Mouse (Mus musculus): ENCODE data around the gene Clasp2. TPM values are rescaled to one million over a fixed set of nuclear protein-coding genes. Genes with fewer than 3 reads are reported as not detected.
"Not testable (repeated sequence)": the region's sequence is repeated elsewhere in the genome, so short reads cannot be mapped to it uniquely, and the experiment has no call there.

The Clasp2 gene
- polyA plus RNA-seq, 1 experiment from 2014 or later: 23.1 TPM

- Histone ChIP-seq H3K9ac (no peak overlapping the region), H3K4me2 (no peak overlapping the region), H3K4me3 (no peak overlapping the region), H3K27me3 (replicated peaks) (no peaks in the 10 kb centered on the region), H3K4me1 (no peaks in the 10 kb centered on the region), H3K36me3 (peaks cover 14% of the 10 kb centered on the region), H3K9me3 (replicated peaks) (no peaks in the 10 kb centered on the region), H3K27ac (no peak overlapping the region)
- no peak for ATAC-seq
- WGBS (ENCODE audit: insufficient replicate concordance): 76% methylated on average over 4 of the region's 4 CpGs
Measured at GRCm38 (mm10) chr9:113837001-113837400, 95.7 kb downstream of the Clasp2 start.

GRCm38 (mm10) chr9:113837461-113837860 is 96.2 kb downstream of the Clasp2 start:
- Histone ChIP-seq H3K4me3 (no peak overlapping the region), H3K36me3 (peaks cover 14% of the 10 kb centered on the region), H3K4me1 (no peaks in the 10 kb centered on the region), H3K27ac (no peak overlapping the region), H3K9ac (no peak overlapping the region), H3K27me3 (replicated peaks) (no peaks in the 10 kb centered on the region), H3K4me2 (no peak overlapping the region), H3K9me3 (replicated peaks) (no peaks in the 10 kb centered on the region)
- WGBS (ENCODE audit: insufficient replicate concordance): 95% methylated on average over 5 of the region's 5 CpGs
- ATAC-seq: no peak

- no peak overlapping the region for H3K4me2 ChIP-seq
- H3K27me3 ChIP-seq (replicated peaks): no peaks in the 10 kb centered on the region
- no peaks in the 10 kb centered on the region for H3K4me1 ChIP-seq
- no peak overlapping the region for H3K9ac ChIP-seq
- ATAC-seq: peak; percentile 59; the same call in 1 of the 2 replicates
- no peak overlapping the region for H3K4me3 ChIP-seq
- H3K36me3 ChIP-seq: peaks cover 36% of the 10 kb centered on the region
- H3K9me3 ChIP-seq (replicated peaks): no peaks in the 10 kb centered on the region
- 88% methylated on average over 4 of the region's 4 CpGs for WGBS (ENCODE audit: insufficient replicate concordance)
- no peak overlapping the region for H3K27ac ChIP-seq
Measured at GRCm38 (mm10) chr9:113844029-113844428, 102.8 kb downstream of the Clasp2 start.

DNA sequence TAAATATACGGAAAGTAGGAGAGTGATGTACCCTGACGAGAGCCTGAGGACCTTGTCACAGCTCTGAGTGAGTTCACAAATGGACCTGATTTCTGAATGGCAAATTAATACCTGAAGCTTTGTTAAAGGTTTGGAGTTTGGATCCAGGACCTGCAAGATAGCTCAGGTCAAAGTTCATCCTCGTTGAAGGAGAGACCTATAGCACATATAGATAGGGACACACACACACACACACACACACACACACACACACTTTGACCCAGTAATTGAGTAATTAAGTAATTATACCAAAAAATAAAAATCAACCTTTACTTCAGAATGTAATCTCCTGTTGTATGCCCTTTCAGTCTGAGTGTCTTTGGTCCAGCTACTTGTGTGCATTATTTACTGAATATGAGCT is 114.2 kb downstream of the Clasp2 start:
- H3K4me3 ChIP-seq: no peak overlapping the region
- WGBS (ENCODE audit: insufficient replicate concordance): 86% methylated on average over 3 of the region's 3 CpGs
- no peak overlapping the region for H3K9ac ChIP-seq
- no peak overlapping the region for H3K27ac ChIP-seq
- peaks cover 42% of the 10 kb centered on the region for H3K4me1 ChIP-seq
- H3K27me3 ChIP-seq (replicated peaks): no peaks in the 10 kb centered on the region
- peaks cover 53% of the 10 kb centered on the region for H3K36me3 ChIP-seq
- no peaks in the 10 kb centered on the region for H3K9me3 ChIP-seq (replicated peaks)
- H3K4me2 ChIP-seq: no peak overlapping the region
- ATAC-seq: no peak

DNA sequence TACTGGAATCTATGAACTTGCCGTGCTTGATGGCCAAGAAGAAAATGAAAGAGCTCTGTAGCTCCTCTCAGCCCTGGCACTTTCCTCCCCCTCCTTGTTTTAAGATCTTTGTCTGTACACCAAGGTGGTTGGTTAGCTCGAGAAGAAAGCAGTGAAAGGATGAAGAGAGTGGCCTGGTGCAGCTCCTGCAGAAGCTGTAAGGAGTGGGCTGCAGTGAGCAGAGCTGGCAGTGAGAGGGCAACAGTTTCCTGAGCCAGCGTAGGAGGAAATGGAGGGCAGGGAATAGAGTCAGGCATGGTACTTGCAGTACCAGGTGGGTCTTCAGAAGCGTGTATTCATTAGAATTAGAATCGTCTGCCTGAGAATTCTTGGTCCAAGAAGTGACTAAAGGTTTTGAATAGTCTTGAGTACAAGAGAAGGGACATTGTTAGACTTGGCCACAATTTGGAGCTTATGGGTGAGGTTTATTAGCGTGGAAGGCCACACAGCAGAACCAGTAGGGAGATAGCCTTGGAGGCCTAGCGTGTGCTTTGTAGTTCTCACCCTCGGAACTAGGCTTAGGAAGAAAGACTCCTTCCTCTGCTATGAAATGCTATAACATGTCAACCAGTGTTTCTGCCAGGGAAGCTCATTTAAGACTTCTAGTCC is 116.1 kb downstream of the Clasp2 start:
- peaks cover 42% of the 10 kb centered on the region for H3K4me1 ChIP-seq
- 56% methylated on average over 8 of the region's 8 CpGs for WGBS (ENCODE audit: insufficient replicate concordance)
- H3K4me3 ChIP-seq: no peak overlapping the region
- peak overlapping the region; percentile 52 for H3K9ac ChIP-seq
- H3K27ac ChIP-seq: peak overlapping the region; percentile 75
- ATAC-seq: peak; percentile 53
- no peaks in the 10 kb centered on the region for H3K9me3 ChIP-seq (replicated peaks)
- H3K27me3 ChIP-seq (replicated peaks): no peaks in the 10 kb centered on the region
- H3K4me2 ChIP-seq: peak overlapping the region; percentile 41
- H3K36me3 ChIP-seq: peaks cover 47% of the 10 kb centered on the region

DNA sequence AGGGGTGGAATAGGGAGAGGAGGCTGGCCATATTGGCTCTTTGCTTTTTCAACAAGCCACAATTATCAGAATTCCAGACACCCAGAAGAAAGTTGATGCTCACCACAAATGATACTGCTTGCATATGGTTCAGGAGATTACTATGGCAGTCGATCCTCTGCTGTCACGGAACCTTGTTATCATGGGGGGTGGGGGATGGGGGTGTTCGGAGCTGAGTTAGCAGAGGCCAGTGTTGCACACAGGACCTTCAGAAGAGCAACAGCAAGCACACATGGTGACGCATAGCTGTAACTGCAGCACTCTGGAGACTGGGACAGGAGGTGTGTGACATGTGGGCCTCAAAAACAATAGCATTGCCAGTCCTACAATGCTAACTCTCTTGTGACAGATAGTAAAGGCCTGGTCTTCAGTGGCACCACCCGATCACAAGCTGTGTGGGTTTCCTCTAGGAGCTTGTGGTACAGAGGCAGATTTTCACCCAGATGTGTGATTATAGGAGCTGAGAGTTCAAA is 116.7 kb downstream of the Clasp2 start:
- Histone ChIP-seq H3K27ac (peak overlapping the region; percentile 75), H3K36me3 (peaks cover 43% of the 10 kb centered on the region), H3K4me3 (no peak overlapping the region), H3K27me3 (replicated peaks) (no peaks in the 10 kb centered on the region), H3K4me2 (peak overlapping the region; percentile 41), H3K9ac (0 out of 2 replicates have a peak overlapping the region, but pooled peaks have one; percentile 29), H3K4me1 (peaks cover 44% of the 10 kb centered on the region), H3K9me3 (replicated peaks) (no peaks in the 10 kb centered on the region)
- WGBS (ENCODE audit: insufficient replicate concordance): 23% methylated on average over 5 of the region's 5 CpGs
- peak; percentile 90 for ATAC-seq

- Histone ChIP-seq H3K36me3 (peaks cover 40% of the 10 kb centered on the region), H3K27me3 (replicated peaks) (no peaks in the 10 kb centered on the region), H3K4me1 (peaks cover 52% of the 10 kb centered on the region), H3K9ac (no peak overlapping the region), H3K27ac (0 out of 2 replicates have a peak overlapping the region, but pooled peaks have one; percentile 21), H3K4me2 (peak overlapping the region; percentile 24), H3K4me3 (no peak overlapping the region), H3K9me3 (replicated peaks) (no peaks in the 10 kb centered on the region)
- ATAC-seq: no peak
- WGBS (ENCODE audit: insufficient replicate concordance): 27% methylated on average over 5 of the region's 5 CpGs
Measured at GRCm38 (mm10) chr9:113859420-113859819, 118.1 kb downstream of the Clasp2 start.

GRCm38 (mm10) chr9:113863370-113863999 is 122.2 kb downstream of the Clasp2 start:
- WGBS (ENCODE audit: insufficient replicate concordance): 60% methylated on average over 5 of the region's 5 CpGs
- ATAC-seq: peak; percentile 80
- Histone ChIP-seq H3K27me3 (replicated peaks) (no peaks in the 10 kb centered on the region), H3K4me3 (no peak overlapping the region), H3K9ac (no peak overlapping the region), H3K27ac (peak overlapping the region; percentile 58; the same call in 1 of the 2 replicates), H3K36me3 (peaks cover 51% of the 10 kb centered on the region), H3K9me3 (replicated peaks) (no peaks in the 10 kb centered on the region), H3K4me1 (peaks cover 24% of the 10 kb centered on the region), H3K4me2 (no peak overlapping the region)

- WGBS (ENCODE audit: insufficient replicate concordance): 83% methylated on average over 5 of the region's 5 CpGs
- no peak overlapping the region for H3K27ac ChIP-seq
- H3K36me3 ChIP-seq: peaks cover 76% of the 10 kb centered on the region
- H3K4me1 ChIP-seq: peaks cover 7% of the 10 kb centered on the region
- no peak overlapping the region for H3K9ac ChIP-seq
- H3K9me3 ChIP-seq (replicated peaks): no peaks in the 10 kb centered on the region
- H3K4me3 ChIP-seq: no peak overlapping the region
- ATAC-seq: no peak
- no peaks in the 10 kb centered on the region for H3K27me3 ChIP-seq (replicated peaks)
- H3K4me2 ChIP-seq: no peak overlapping the region
Measured at GRCm38 (mm10) chr9:113867951-113868350, 126.7 kb downstream of the Clasp2 start.

- H3K27me3 ChIP-seq (replicated peaks): no peaks in the 10 kb centered on the region
- no peak for ATAC-seq
- no peak overlapping the region for H3K4me3 ChIP-seq
- no peak overlapping the region for H3K27ac ChIP-seq
- H3K4me2 ChIP-seq: no peak overlapping the region
- H3K36me3 ChIP-seq: peaks cover 83% of the 10 kb centered on the region
- WGBS (ENCODE audit: insufficient replicate concordance): 86% methylated on average over 3 of the region's 3 CpGs
- no peaks in the 10 kb centered on the region for H3K4me1 ChIP-seq
- H3K9me3 ChIP-seq (replicated peaks): no peaks in the 10 kb centered on the region
- no peak overlapping the region for H3K9ac ChIP-seq
Measured at GRCm38 (mm10) chr9:113894903-113895302, 153.6 kb downstream of the Clasp2 start.

DNA sequence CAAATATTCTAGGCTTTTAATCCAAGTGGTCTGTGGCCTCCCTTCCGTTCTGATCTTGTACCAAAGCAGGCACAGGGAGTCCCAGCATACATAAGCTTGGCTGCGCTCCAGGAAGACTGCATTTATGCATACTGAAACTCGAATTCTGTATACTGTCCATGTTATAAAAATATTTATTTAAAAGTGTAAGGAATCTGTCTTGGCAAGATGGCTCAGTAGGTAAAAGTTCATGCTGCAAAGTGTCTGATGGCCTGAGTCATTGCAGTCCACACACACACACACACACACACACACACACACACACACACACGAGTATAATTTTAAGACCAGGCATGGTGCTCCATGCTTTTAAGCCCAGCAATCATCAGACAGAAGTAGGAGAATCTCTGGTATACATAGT is 161.9 kb downstream of the Clasp2 start:
- Histone ChIP-seq H3K4me2 (no peak overlapping the region), H3K4me3 (no peak overlapping the region), H3K9me3 (replicated peaks) (no peaks in the 10 kb centered on the region), H3K36me3 (peaks cover 83% of the 10 kb centered on the region), H3K27me3 (replicated peaks) (no peaks in the 10 kb centered on the region), H3K27ac (no peak overlapping the region), H3K9ac (no peak overlapping the region), H3K4me1 (no peaks in the 10 kb centered on the region)
- 79% methylated on average over 4 of the region's 4 CpGs for WGBS (ENCODE audit: insufficient replicate concordance)
- ATAC-seq: no peak

GRCm38 (mm10) chr9:113904315-113904714 is 163.0 kb downstream of the Clasp2 start:
- not testable (repeated sequence) for H3K4me1 ChIP-seq; H3K27me3 ChIP-seq (replicated peaks); H3K27ac ChIP-seq; H3K4me2 ChIP-seq; ATAC-seq; H3K9ac ChIP-seq; H3K9me3 ChIP-seq (replicated peaks); H3K4me3 ChIP-seq
- WGBS (ENCODE audit: insufficient replicate concordance): 94% methylated on average over 6 of the region's 6 CpGs
- H3K36me3 ChIP-seq: peaks cover 85% of the 10 kb centered on the region

Data from liver, embryonic 12.5 days (tissue).